Comparison of ENCODE assay signal across 8 mouse cellular contexts in the genomic region with DNA sequence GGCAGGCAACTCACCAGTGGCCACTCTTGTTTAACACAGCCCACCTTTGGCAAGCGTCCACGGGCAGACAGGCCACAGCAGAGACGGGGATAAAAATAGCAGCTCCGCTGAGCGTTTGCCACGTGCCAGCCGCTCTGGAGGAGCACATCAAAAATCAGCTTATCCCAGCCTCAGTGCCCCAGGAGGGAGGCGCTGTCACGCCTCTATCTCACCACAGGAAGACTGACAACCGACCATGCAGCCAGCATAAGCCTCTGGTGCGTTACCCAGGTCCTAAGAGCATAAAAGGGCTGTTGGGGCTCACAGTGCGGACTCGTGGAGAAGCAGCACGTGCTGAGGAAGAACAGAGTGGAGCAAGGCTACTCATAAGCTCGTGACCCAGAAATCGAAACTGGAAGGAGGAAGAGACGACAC.
A peak's percentile ranks its signal among the peaks of the same experiment; 100 is the strongest.
DNase-seq lines count a peak whose midpoint lies in the region; ATAC-seq lines count a peak whose summit lies in the region.

No protein-coding gene starts in this region.

- peak; percentile 49; the same call in 1 of the 2 replicates for ATAC-seq in midbrain, embryonic 16.5 days
- no peak for ATAC-seq in erythroblast, adult 5-6 weeks (replicated peaks; ENCODE audit: low FRiP score, poor library complexity, severe bottlenecking)
- ATAC-seq in kidney, embryonic 16.5 days (ENCODE audit: low FRiP score, low TSS enrichment), result no peak

- no peaks in the 10 kb centered on the region for H3K9me3 ChIP-seq in midbrain, embryonic 16.5 days (replicated peaks; ENCODE audit: control insufficient read depth, low read length, poor library complexity, severe bottlenecking)
- H3K9me3 ChIP-seq in kidney, embryonic 16.5 days (ENCODE audit: low read length), result no peaks in the 10 kb centered on the region

- H3K4me3 ChIP-seq in midbrain, embryonic 16.5 days (ENCODE audit: low read depth, low read length), result no peak overlapping the region
- H3K4me3 ChIP-seq in kidney, embryonic 16.5 days (ENCODE audit: low read length), result no peak overlapping the region

- 14% methylated on average over 17 of the region's 17 CpGs for WGBS in midbrain, embryonic 16.5 days
- 39% methylated on average over 17 of the region's 17 CpGs for WGBS in kidney, embryonic 16.5 days

- DNase-seq in kidney, adult 11 months, result peak; percentile 10
- no peak for DNase-seq in kidney, adult 8-10 months
- peak; percentile 3 to 4 for DNase-seq in spleen, postnatal 36 days (ENCODE audit: low spot score in 2 of 2)
- DNase-seq in spleen, postnatal 10 days (ENCODE audit: low spot score in 2 of 2), result no peak
- peak; percentile 55 to 60 for DNase-seq in heart, adult 18-20 months

- no peaks in the 10 kb centered on the region for H3K27me3 ChIP-seq in midbrain, embryonic 16.5 days (ENCODE audit: control insufficient read depth, insufficient read depth, low read depth, low read length)
- H3K27me3 ChIP-seq in kidney, embryonic 16.5 days (ENCODE audit: insufficient read depth, low read length), result no peaks in the 10 kb centered on the region

- H3K36me3 ChIP-seq in midbrain, embryonic 16.5 days (ENCODE audit: control insufficient read depth, insufficient read depth, low read length), result no peaks in the 10 kb centered on the region
- no peaks in the 10 kb centered on the region for H3K36me3 ChIP-seq in kidney, embryonic 16.5 days (ENCODE audit: insufficient read depth, low read length)

- H3K27ac ChIP-seq in midbrain, embryonic 16.5 days (ENCODE audit: low read length), result no peak overlapping the region
- no peak overlapping the region for H3K27ac ChIP-seq in kidney, embryonic 16.5 days (ENCODE audit: low read length)

- H3K4me1 ChIP-seq in midbrain, embryonic 16.5 days (ENCODE audit: control insufficient read depth, insufficient read depth, low read length), result peaks cover 16% of the 10 kb centered on the region
- no peaks in the 10 kb centered on the region for H3K4me1 ChIP-seq in kidney, embryonic 16.5 days (ENCODE audit: insufficient read depth, low read length)

- H3K9ac ChIP-seq in midbrain, embryonic 16.5 days (ENCODE audit: low read depth, low read length), result 0 out of 2 replicates have a peak overlapping the region, but pooled peaks have one; percentile 28
- H3K9ac ChIP-seq in kidney, embryonic 16.5 days (replicated peaks; ENCODE audit: low read length), result no peak overlapping the region

- H3K4me2 ChIP-seq in midbrain, embryonic 16.5 days (ENCODE audit: low read length), result peak overlapping the region; percentile 17; the same call in 1 of the 2 replicates
- no peak overlapping the region for H3K4me2 ChIP-seq in kidney, embryonic 16.5 days (replicated peaks; ENCODE audit: low read depth, low read length)

Comparison
In these comparisons a context has a peak if more than half of its experiments do, and no peak if none do; other contexts are left out.
1. DNase-seq: peak in kidney, adult 11 months (single experiment), spleen, postnatal 36 days (2 of 2) and heart, adult 18-20 months (2 of 2); none in kidney, adult 8-10 months (0 of 2) and spleen, postnatal 10 days (0 of 2).